Mouse (Mus musculus): ENCODE data around the gene 3110009E18Rik.
A peak's percentile ranks its signal among the peaks of the same experiment; 100 is the strongest.

The 3110009E18Rik gene

DNA sequence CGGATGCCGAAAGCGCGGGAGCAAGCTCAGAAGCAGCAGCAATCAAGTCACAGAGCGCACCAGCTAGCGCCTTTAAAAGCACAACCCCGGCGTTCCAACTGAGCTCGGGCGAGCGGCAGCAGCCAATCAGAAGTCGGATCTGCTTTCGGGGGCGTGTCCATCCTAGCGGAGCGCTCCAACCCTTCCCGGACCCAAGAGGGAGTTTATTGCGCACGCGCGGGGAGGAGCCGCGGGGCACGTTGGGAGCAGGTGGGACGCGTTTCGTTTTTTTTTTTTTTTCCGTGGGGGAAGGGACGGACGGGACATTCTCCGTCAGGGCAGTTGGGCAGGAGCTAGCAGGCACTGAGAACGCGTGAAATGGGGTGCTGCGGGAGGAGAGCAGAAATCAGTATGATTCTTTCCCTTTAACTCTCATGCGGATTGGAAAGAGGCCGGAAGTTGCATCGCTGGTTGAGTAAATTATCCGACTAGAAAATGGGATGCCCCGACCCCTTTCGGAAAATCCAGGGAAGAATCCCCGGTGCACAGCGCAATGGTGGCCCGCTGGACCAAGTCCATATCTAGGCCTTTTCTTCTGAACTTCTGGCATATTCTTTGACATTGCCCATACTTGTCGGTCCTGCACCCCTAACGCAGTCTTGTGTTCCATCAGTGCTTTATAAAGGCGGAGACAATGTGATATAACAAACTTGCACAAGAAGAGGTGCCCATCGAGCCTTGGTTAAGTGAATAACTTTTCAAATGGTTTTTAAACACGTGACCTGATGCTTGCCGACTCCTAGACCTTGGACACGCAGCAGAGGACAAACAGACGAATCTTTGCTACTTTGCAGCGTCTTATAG, at the start of gene 3110009E18Rik, which contains the start of gene Dbi:
Gene 3110009E18Rik (plus strand): TSS at position 219 of the 843 bp plus-strand sequence.
Gene Dbi (minus strand): TSS at position 110 of the 843 bp plus-strand sequence.
- DNase-seq (ENCODE audit: low spot score): peak; percentile 98

DNA sequence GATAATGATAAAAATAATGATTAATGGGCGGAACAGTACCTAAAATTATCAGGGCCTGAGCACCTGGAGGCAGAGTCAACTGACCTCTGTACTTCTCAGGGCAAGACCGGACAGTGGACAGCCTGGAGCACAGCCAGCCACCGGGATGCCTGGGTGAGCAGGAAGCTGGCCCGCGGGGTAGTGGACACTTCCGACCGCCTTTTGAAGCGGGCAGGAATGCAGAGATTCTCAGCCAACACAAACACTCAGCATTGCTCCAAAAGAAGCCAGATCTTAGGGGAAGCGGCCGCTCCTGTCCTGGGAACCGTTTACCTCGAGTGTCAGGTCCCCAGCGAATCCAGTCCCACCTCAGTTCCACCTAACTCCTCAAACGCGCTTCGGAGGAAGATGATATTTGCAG, 48.1 kb upstream of the 3110009E18Rik start:
- DNase-seq (ENCODE audit: low spot score): no peak

DNA sequence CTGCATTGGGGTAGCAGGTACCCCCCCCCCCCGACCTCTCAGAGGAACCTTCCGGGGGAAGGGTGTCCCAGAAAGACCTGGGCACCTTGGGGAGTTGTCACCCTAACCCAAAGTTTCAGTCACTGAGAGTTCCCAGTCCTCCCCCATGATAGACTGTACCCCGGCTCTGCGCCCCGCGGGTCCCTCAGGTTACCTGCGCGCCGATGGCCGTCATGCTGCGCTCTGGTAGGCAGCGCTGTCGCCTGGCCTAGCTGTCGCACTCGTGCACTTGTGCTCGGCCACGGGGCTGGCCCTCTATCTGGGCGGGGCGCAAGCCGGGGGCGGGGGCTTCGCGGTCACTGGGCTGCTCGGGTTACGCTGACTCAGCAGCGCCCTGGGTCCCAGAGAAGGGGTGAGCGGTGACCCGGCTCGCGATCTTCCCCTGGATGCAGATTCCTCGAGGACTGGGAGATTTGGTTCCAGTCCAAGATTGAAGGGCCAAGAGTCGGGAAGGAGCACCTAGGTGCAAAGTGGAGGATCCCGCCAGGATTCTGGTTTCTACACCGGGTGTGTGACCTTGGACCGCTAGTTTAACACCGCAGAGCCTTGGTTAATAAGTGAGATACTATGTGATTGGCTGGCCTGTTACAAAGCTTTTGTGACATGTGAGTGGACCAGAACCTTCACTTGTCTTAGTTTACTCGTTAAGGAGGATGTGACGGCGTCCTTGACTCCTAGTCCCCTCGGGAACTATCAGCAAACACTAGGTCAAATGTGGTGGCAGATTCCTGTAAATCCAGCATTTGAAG, 47.3 kb upstream of the 3110009E18Rik start, which contains the start of gene Tmem37:
Gene Tmem37 (minus strand): TSS at position 556 of the 788 bp plus-strand sequence.
- DNase-seq (ENCODE audit: low spot score): peak; percentile 63

DNA sequence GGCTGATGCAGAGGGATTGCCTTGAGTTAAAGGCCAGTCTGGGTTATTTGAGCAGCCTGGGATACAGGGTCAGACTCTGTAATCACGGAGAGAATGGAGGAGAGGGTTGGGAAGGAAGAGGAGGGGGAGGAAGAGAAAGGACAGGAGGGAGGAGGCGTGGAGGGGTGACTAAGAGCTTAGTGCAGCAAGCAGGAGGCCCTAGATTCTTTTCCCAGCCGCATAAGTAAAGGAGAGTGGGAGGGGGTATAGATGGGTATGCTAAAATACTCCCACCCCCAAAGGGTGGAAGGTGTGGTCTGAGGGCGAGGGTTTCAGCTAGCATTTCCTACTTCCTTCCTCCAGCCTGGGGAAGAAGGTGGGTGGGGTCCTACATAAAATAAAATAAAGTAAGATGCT, 46.7 kb upstream of the 3110009E18Rik start:
- DNase-seq (ENCODE audit: low spot score): no peak

DNA sequence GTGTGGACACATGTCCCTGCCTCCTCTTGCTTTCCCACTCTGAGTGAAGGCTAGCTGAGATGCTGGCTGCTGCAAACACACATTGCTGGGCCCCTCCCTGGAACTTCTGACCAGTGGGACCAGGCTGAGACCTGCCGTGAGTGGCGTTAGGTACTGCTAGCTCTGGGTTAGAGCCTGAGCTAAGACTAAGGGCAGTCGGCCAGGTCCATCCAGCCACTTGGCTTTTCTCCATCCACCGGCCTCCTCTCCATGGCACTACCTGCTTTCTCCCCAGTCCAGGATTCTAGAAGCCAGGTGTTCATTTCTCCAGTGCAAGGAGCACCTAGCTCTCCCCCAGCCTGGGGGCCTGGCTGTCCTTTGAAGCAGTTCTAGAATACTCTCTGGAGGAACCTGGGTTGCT, 46.1 kb upstream of the 3110009E18Rik start:
- DNase-seq (ENCODE audit: low spot score): no peak

DNA sequence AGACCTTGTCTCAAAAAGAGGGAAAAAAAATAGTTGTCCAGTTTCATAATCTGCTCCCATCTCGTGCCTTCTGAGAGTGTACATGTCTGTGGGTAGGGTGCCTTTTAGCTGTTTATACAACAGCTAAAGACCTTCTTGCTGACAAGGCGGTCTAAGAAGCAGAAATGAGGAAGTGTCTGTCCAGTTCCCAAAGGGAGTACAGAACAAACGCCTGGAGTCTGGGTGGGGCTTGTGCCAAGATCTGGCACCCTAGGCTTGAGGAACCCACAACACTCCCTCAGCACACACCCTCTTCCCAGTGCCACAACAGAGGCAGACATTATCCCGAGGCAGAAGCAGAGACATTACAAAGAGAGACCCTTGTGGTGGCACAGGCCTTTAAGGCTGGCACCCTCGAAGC, 45.5 kb upstream of the 3110009E18Rik start:
- DNase-seq (ENCODE audit: low spot score): no peak

DNA sequence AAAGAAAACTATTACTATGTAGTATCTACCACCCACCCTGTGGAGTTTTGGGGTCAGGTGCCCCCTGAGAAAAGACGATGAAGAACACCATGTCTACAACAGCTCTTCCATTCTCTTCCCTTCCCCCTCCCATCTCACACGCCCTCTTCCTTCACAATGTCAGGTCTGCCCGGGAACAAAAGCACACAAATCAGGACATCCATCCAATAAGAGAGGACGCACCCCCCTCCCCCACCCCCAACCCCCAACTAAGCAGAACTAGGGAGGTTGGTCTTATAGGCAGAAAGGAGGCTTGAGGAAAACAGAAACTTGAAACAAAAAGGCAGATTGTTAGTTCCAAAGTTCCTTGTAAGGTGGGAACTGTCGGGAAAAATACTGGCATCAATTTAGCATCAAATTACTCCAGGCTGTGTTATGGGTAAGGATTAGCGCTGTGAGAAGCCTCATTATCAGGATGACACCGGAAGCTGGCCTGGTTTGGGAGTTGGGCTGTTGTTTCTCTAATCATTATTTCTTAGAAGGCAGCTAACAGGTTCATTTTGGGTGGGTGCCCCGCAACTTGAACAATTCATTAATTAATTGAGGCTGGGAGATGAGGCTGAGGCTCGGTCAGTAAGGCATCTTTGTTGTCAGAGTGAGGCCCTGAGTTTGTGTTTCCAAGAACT, 43.1 kb upstream of the 3110009E18Rik start:
- no peak for DNase-seq (ENCODE audit: low spot score)

DNA sequence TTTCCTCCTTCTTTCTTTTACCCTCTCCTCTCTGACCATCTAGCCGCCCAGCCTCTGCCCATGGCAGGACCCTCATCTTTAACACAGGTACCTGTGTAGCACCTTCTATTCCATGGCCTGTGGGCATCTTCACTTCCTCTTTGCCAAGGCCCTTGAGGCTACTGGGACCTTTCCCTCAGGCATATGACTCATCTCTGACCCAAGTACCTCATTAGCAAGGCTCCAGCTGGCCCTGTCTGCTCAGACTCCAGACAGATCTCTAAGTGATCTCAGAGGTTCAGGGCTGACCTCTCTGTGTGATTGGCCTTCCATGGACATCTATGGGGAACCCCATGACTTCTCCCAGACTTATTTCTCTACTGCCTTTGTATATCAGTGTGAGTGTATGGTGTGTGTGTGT, 40.4 kb upstream of the 3110009E18Rik start:
- DNase-seq (ENCODE audit: low spot score): no peak

DNA sequence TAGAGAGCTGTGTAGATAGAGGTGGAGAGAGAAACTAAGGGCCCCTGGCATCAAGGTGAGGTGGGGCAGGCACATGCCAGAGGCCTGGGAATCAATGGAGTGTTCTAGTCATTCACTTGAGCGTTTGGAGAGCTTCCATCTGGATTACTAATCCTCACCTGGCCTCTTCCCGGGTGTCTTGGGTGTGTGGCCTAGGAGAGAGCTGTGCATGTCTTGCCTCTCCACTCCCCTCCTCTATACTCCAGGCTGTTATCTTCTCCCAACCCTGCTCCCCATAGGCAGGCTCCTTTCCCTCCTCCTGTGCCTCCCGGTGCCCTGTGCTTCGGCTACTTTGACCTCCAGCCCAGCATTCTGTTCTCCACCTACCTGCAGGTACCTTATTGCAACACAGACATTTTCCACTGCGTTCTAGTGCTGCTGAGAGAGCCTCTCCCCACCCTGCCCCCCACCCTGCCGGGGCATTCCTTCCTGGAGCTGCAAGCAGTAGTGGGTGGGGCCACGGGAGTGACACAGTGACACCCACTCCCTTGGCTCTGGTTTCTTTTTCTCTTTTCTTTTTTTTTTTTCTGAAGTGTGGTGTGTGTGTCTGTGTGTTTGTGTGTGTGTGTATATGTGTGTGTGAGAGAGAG, 37.9 kb upstream of the 3110009E18Rik start:
- DNase-seq (ENCODE audit: low spot score): no peak

DNA sequence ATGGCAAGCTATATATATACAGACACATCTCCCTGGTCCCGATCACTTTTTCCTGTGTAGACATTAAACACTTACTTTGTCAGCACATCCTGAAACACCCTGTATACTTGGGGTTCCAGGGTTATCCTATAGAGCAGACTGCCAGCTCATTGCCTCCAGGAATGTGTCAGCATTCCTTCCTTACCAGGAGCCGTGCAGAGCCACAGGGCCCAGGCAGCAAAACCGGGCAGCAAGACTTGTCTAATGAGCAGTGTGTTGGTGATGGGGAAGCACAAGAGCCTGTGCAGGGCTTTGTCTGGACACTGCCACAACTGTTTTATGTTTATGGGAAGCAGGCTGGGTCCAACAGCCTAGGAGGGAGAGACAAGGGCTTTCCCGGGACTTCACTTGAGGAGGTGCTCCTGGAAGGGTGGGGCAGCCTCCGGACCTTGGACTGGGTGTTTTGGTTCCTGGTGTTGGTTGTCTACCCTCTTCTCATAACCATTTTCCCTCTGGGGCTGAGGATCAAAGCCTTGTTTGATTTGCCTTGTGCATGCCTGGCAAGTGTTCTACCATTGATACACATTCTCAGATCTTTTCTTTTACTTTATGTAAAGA, 37.0 kb upstream of the 3110009E18Rik start:
- no peak for DNase-seq (ENCODE audit: low spot score)

DNA sequence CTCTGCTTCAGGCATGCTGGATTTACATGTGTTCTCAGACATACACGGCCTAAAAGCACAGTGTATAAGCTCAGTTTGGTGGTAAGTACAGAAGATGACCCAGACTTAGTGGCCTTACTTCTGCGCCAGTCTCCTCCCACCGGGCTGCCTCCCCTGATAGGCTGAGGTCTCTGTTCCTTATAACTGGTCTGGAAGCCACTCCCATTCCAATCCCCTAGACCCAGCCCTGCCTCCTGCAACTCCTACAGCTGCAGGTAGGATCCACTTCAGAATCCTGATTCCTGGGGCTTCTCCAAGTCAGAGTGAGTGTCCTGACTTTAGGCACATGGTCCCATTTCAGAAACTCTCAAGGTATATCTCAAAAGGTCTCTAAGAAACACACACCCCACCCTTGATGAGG, 35.3 kb upstream of the 3110009E18Rik start:
- DNase-seq (ENCODE audit: low spot score): no peak

DNA sequence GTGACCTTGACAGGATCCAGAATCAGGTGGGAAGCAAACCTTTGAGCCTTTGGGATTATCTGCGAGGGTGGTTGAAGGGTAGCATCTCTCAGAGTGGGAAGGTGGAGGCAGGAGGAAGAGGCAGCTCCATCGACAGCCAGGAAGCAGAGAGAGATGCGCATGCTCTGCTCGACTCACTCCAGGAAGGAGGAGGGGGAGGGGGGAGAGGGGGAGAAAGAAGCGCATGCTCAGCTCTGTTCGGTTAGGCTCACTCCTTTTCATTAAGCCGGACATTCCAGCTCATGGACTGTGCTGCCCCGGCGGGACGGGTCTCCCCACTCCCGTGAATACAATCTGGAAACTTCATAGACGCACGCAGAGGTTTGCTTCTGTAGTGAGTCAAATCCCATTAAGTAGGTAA, 34.3 kb upstream of the 3110009E18Rik start:
- no peak for DNase-seq (ENCODE audit: low spot score)

DNA sequence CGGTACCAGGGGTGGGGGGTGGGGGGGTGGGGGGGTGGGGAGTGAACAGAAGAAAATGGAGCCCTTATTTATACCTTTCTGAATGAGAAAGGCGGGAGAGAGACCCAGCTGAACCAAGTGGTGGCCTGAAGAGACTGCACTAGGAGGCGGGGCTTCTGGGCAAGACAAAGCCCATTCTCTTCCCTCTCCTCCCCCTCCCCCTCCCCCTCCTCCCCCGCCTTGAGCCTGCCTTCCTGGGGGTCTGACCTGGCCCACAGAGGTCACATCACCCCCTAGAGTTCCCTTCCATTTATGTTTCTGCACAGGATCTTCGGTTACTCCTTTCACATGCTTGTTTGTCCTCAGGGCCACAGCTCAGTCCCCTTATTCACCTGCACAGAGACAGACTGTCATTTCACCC, 31.8 kb upstream of the 3110009E18Rik start:
- DNase-seq (ENCODE audit: low spot score): no peak

DNA sequence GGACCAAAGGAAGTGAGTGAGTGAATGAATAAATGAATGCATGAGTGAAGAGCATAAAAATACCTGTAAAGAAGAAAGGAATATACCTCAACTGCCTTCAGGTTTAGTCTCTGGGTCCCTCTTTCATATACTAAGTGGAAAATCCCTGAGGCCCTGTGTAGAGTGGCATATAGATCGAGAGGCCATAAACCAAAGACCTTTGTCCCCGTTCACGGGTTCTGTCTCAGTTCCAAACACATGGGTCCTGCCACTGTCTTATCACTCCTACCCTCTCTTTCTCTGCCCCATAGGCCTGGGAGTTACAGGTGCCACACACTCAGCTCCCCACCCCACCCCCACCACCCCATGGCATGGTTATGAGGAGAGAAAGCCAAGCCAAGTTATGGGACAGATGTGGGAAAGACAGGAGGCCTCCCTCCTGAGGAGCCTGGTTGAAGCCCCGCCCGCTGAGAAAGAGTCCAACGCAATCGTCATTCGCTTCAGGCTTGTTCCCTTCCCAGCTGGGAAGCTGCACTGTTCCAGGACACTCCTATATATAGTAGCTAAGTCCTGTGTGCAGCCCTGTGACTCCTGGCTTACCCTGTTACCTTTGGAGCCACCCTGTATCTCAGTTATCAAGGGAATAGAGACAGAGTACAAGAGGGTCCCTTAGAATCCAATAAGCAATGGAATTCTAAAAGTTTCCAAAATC, 30.0 kb upstream of the 3110009E18Rik start:
- DNase-seq (ENCODE audit: low spot score): no peak

DNA sequence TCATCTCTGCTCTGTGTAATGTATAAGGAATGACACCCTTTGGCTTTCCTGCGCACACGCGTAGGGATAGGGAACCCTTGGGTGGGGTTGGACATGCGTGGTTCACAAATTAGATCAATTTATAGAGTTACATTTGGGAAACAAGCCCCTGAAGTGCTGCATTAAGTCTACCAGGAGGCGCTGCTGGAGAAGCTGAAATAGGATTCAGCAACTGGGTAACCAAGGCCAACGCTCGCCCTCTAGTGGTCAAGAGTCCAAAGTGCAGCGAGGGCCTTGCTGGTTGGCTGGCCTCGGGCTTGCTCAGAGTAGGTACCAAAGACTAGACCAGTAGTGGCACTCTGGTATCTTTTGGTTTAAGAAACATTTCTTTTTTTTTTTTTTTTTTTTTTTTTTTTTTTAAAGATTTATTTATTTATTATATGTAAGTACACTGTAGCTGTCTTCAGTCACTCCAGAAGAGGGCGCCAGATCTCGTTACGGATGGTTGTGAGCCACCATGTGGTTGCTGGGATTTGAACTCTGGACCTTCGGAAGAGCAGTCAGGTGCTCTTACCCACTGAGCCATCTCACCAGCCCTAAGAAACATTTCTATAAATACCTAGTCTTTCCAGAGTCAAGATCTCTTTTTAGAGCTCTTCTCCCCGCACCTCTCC, 27.4 kb upstream of the 3110009E18Rik start:
- DNase-seq (ENCODE audit: low spot score): peak; percentile 70

DNA sequence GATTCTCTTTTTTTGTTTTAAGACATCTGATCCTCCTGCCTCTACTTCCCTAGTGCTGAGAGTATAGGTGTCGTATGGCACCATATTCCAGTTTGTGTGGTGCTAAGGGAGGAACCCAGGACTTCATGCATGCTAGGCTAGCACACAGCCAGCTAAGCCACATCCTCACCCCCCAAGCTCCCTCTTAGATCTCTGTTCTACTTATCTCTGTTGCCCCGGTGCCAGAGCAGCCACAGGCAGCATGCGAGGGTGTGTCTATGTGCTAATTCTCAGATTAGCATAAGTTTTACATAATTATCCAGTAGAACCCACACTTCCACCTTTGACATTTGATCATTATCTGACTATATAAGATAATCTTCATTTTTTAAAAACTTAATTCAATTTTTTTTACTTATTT, 26.1 kb upstream of the 3110009E18Rik start:
- DNase-seq (ENCODE audit: low spot score): no peak

DNA sequence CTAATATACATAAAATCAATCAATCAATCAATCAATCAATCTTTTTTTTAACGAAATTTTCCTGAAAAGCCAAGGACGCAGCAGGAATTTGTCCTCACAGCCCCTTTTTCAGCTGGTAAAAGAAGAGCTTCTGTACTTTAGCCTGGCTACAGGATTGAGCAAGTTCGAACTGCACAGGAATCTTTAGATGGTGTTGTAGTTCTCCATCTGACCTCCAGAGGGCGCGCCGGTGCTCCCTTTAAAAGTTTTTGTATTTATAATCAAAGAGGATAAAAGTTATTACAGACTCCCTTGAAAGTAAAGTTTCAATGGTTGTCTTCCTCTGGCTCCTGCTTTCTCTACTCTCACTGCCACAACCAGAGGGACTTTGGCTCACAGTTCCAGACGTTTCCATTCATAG, 22.7 kb upstream of the 3110009E18Rik start:
- DNase-seq (ENCODE audit: low spot score): no peak

DNA sequence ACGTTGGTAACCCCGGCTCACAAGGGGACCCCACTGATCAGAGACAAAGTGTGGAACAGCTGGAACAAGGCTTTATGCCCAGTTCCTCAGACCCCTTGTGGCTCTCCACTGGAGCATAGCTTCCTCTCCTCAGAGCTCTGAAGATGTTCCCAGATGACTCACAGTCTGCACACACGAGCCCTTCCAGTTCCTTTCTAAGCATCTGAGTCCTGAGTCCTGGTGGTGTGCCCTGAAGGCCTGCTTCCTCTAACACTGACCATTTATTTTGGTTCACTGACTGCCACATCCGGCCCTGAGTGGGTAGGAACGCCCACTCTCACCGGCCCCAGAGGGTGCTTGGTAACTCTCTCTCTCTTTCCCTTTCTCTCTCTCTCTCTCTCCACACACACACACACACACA, 21.5 kb upstream of the 3110009E18Rik start:
- DNase-seq (ENCODE audit: low spot score): no peak

DNA sequence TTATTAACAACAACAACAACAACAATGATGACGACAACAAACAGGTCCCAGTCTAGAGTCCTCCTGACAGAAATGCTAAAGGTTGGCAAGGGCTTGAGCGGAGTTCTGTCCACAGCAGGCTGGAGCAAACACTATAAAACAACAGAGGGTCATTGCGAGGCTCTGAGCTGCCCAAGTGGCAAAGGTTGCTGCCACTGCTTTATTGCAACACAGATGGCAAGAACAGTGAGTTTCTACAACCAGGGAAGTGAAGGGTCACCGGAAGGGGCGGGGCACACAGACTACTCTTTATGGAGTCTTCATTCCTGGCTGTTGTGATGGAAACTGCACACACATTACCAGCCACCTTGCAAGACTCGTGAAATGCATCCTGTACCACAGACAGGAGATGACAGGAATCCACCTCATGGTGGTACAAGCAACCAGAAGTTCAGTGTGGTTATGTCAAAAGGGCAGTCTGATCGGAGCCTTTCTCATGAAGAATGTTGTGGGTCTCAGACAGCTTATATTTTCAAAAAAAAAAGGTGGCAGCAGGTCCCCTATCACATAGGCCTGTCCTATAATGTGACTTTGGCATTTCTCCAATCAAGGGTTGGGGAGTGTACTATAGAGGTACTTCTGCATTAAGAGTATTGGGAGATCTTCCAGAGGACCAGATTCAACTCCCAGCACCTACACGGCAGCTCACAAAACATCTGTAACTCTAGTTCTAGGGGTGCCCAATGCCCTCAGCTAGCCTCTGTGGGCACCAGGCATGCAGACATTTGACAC, 20.3 kb upstream of the 3110009E18Rik start:
- DNase-seq (ENCODE audit: low spot score): no peak

DNA sequence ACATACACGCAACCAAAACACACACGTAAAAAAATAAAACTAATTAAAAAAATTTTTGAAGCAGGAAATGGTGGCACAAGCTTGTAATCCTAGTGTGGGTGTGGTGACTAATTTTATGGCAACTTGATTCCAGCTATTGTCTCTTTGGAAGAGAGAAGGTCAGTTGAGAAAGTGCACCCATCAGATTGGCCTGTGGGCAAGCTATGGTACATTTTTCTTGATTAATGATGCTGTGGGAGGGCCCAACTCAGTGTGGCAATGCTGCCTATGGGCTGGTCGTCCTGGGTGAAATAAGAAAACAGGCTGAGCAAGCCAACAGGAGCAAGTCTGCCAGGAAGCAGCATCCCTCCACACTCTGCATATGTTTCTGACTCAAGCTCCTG, 19.8 kb upstream of the 3110009E18Rik start:
- no peak for DNase-seq (ENCODE audit: low spot score)

All from ovary, adult 18-20 months (tissue).